7 mouse cellular contexts compared by ENCODE assay signal in the genomic region with DNA sequence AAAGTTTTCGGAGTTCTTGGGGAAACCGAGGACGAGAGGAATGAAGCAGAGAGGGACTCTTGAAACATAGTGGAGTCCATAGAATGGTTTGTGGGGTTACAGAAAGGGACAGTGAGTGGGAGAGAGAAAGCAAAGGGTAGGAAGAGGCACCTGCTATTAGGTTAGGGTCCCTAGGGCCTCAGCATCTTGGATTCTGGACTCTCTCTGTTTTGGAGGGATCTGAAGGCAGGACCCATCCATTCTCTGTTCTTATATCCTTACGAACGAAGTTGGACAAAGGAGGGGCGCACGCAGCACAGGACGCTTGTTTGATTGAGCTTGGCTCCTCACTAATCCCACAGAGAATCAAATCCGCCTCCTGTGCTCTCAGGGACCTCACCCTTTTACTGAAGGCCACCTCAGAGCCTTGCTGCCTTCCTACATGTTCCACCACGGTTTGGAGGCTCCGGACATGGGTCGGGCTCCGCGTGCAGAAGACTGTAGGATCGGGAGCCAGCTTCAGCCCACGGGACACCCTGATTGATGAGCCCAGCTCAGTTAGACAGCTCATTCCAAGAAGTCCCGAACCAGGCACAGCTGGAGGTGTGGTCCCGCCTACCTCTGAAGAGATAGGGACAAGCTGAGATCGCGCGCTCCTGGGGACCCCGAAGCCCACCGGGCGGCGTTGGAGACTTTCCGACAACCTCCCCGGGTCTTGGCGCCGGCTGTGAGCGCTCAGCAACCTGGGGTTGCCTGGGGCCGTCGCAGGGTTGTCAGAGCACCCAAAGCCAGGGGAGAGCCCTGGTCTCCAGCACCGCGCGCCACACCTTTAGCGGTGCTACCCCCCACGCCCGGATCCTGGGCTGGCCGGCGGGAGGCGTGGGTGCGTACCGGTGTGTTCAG. TPM values are rescaled to one million over a fixed set of nuclear protein-coding genes. Genes with fewer than 3 reads are reported as not detected.
DNase-seq lines count a peak whose midpoint lies in the region; ATAC-seq lines count a peak whose summit lies in the region.

No protein-coding gene starts in this region.

- WGBS in lung, embryonic 15.5 days = 4% methylated on average over 43 of the region's 43 CpGs
- 4% methylated on average over 43 of the region's 43 CpGs for WGBS in embryonic facial prominence, embryonic 15.5 days
- 2% methylated on average over 43 of the region's 43 CpGs for WGBS in hindbrain, embryonic 15.5 days
- WGBS in midbrain, embryonic 14.5 days = 3% methylated on average over 43 of the region's 43 CpGs

- peaks cover 29% of the 10 kb centered on the region for H3K27me3 ChIP-seq in lung, embryonic 15.5 days
- H3K27me3 ChIP-seq in embryonic facial prominence, embryonic 15.5 days = peaks cover 7% of the 10 kb centered on the region; the same call in 1 of the 2 replicates
- H3K27me3 ChIP-seq in hindbrain, embryonic 15.5 days = no peaks in the 10 kb centered on the region
- no peaks in the 10 kb centered on the region for H3K27me3 ChIP-seq in midbrain, embryonic 14.5 days (ENCODE audit: control insufficient read depth, insufficient read depth, low read length)

- peaks cover 6% of the 10 kb centered on the region; the same call in 1 of the 2 replicates for H3K4me1 ChIP-seq in lung, embryonic 15.5 days
- H3K4me1 ChIP-seq in embryonic facial prominence, embryonic 15.5 days = peaks cover 22% of the 10 kb centered on the region
- peaks cover 56% of the 10 kb centered on the region for H3K4me1 ChIP-seq in hindbrain, embryonic 15.5 days (replicated peaks)
- H3K4me1 ChIP-seq in midbrain, embryonic 14.5 days (ENCODE audit: control insufficient read depth, insufficient read depth, low read length) = peaks cover 40% of the 10 kb centered on the region

- no peaks in the 10 kb centered on the region for H3K36me3 ChIP-seq in lung, embryonic 15.5 days
- H3K36me3 ChIP-seq in embryonic facial prominence, embryonic 15.5 days = no peaks in the 10 kb centered on the region
- no peaks in the 10 kb centered on the region for H3K36me3 ChIP-seq in hindbrain, embryonic 15.5 days
- no peaks in the 10 kb centered on the region for H3K36me3 ChIP-seq in midbrain, embryonic 14.5 days (ENCODE audit: control insufficient read depth, insufficient read depth, low read length)

- H3K27ac ChIP-seq in lung, embryonic 15.5 days = no peak overlapping the region
- H3K27ac ChIP-seq in embryonic facial prominence, embryonic 15.5 days (replicated peaks) = peak overlapping the region; percentile 82
- peak overlapping the region; percentile 97 for H3K27ac ChIP-seq in hindbrain, embryonic 15.5 days (replicated peaks)
- H3K27ac ChIP-seq in midbrain, embryonic 14.5 days (replicated peaks; ENCODE audit: low read depth, low read length) = peak overlapping the region; percentile 99

- peak overlapping the region; percentile 99 for H3K4me2 ChIP-seq in lung, embryonic 15.5 days
- H3K4me2 ChIP-seq in embryonic facial prominence, embryonic 15.5 days (replicated peaks) = peak overlapping the region; percentile 97
- H3K4me2 ChIP-seq in hindbrain, embryonic 15.5 days = peak overlapping the region; percentile 74
- H3K4me2 ChIP-seq in midbrain, embryonic 14.5 days (ENCODE audit: low read length) = peak overlapping the region; percentile 58

- no peak for DNase-seq in lung, postnatal 14 days
- peak; percentile 71 for DNase-seq in midbrain, embryonic 14.5 days
- no peak for DNase-seq in right cerebral cortex, postnatal 25 days
- DNase-seq in spleen, adult 18-20 months = no peak

- peak; percentile 32; the same call in 1 of the 2 replicates for ATAC-seq in lung, embryonic 15.5 days (ENCODE audit: borderline replicate concordance, extremely low read depth, low FRiP score, low TSS enrichment)
- no peak for ATAC-seq in embryonic facial prominence, embryonic 15.5 days (ENCODE audit: insufficient number of reproducible peaks, low FRiP score, low TSS enrichment, low read depth)
- ATAC-seq in hindbrain, embryonic 15.5 days (ENCODE audit: low FRiP score, low read depth) = peak; percentile 40
- ATAC-seq in midbrain, embryonic 14.5 days (ENCODE audit: low FRiP score, low TSS enrichment) = peak; percentile 51

- H3K4me3 ChIP-seq in lung, embryonic 15.5 days = peak overlapping the region; percentile 79
- peak overlapping the region; percentile 81 for H3K4me3 ChIP-seq in embryonic facial prominence, embryonic 15.5 days (replicated peaks)
- peak overlapping the region; percentile 99 for H3K4me3 ChIP-seq in hindbrain, embryonic 15.5 days
- H3K4me3 ChIP-seq in midbrain, embryonic 14.5 days (replicated peaks; ENCODE audit: low read depth, low read length) = peak overlapping the region; percentile 99

- H3K9ac ChIP-seq in lung, embryonic 15.5 days = peak overlapping the region; percentile 63
- peak overlapping the region; percentile 73 for H3K9ac ChIP-seq in embryonic facial prominence, embryonic 15.5 days
- peak overlapping the region; percentile 100 for H3K9ac ChIP-seq in hindbrain, embryonic 15.5 days
- H3K9ac ChIP-seq in midbrain, embryonic 14.5 days (replicated peaks; ENCODE audit: low read length) = peak overlapping the region; percentile 100

- H3K9me3 ChIP-seq in lung, embryonic 15.5 days = no peaks in the 10 kb centered on the region
- no peaks in the 10 kb centered on the region for H3K9me3 ChIP-seq in embryonic facial prominence, embryonic 15.5 days (replicated peaks)
- H3K9me3 ChIP-seq in hindbrain, embryonic 15.5 days = no peaks in the 10 kb centered on the region
- H3K9me3 ChIP-seq in midbrain, embryonic 14.5 days (ENCODE audit: control insufficient read depth, low read length) = no peaks in the 10 kb centered on the region

RNA-seq across cellular contexts. Expression of gene St8sia2, which starts 1.3 kb away (rescaled TPM):
- polyA plus RNA-seq in lung, embryonic 15.5 days (2015; fragmentation: Nextera tagmentation; extraction: Ambion mirVana) = 8.6 and 9.5 TPM in 2 replicates
- polyA plus RNA-seq in embryonic facial prominence, embryonic 15.5 days (2015; fragmentation: Nextera tagmentation; extraction: Ambion mirVana) = 15.7 and 16.5 TPM in 2 replicates
- 75.5 and 102 TPM in 2 replicates for polyA plus RNA-seq in hindbrain, embryonic 15.5 days (2015; fragmentation: Nextera tagmentation; extraction: Ambion mirVana)
- polyA plus RNA-seq in midbrain, embryonic 14.5 days (2014; fragmentation: Nextera tagmentation; extraction: Ambion mirVana) = 109 and 127 TPM in 2 replicates
